Mouse (Mus musculus): Measurements from ENCODE around the gene Ydjc. TPM values are rescaled to one million over a fixed set of nuclear protein-coding genes. Genes with fewer than 3 reads are reported as not detected.

Gene Ydjc
- total RNA-seq, 1 experiment from 2014 or later = 7.0 TPM

Small RNAs within 50 kb of the gene (microRNA-seq; reads per million reads assigned to microRNA genes)
- gene Mir130b (313 to 383 reads per million in 2 experiments), gene Mir301b (2.1 to 7.5 reads per million in 2 experiments)

Other genes with a start within 250 kb of the Ydjc start
- 42.7 and 45.4 TPM in 2 replicates for gene Ppm1f, start 248.2 kb upstream of the Ydjc start, total RNA-seq (2021)
- gene Mapk1, start 161.2 kb upstream of the Ydjc start, total RNA-seq (2021) = 209 and 252 TPM in 2 replicates
- gene Ypel1, start 74.9 kb upstream of the Ydjc start, total RNA-seq (2021) = 10.0 and 11.7 TPM in 2 replicates
- gene Ppil2, start 33.4 kb upstream of the Ydjc start, total RNA-seq (2021) = 101 and 118 TPM in 2 replicates
- gene 2610318N02Rik, start 19.5 kb upstream of the Ydjc start, total RNA-seq (2021) = 1.5 TPM in 1 of 2 replicates, not detected in the other
- gene Sdf2l1, start 12.2 kb upstream of the Ydjc start, total RNA-seq (2021) = 27.9 and 28.0 TPM in 2 replicates
- gene Ccdc116, start 2.6 kb downstream of the Ydjc start, total RNA-seq (2021) = 0.39 TPM in 1 of 2 replicates, not detected in the other
- 194 and 282 TPM in 2 replicates for gene Ube2l3, start 58.0 kb downstream of the Ydjc start, total RNA-seq (2021)
- gene Rimbp3, start 64.0 kb downstream of the Ydjc start, total RNA-seq (2021) = 0.06 TPM in 1 of 2 replicates, not detected in the other
- 2.3 and 2.6 TPM in 2 replicates for gene Hic2, start 89.0 kb downstream of the Ydjc start, total RNA-seq (2021)
- gene Tmem191c, start 131.5 kb downstream of the Ydjc start, total RNA-seq (2021) = 13.8 and 19.9 TPM in 2 replicates
- gene Serpind1, start 186.8 kb downstream of the Ydjc start, total RNA-seq (2021) = 0.24 and 4.8 TPM in 2 replicates

All from adrenal gland, postnatal 25 days (tissue).